Mouse (Mus musculus) megakaryocyte progenitor cell, adult 5-6 weeks (primary cell): ENCODE data around the gene Bicral. TPM values are rescaled to one million over a fixed set of nuclear protein-coding genes. Genes with fewer than 3 reads are reported as not detected.
"Not testable (repeated sequence)": the region's sequence is repeated elsewhere in the genome, so short reads cannot be mapped to it uniquely, and the experiment has no call there.

Experiments used
- ATAC-seq: replicated peaks from 2 replicates; pipeline ENCODE4 v1.8.0; 2016; ENCODE audit warnings: mild to moderate bottlenecking, moderate TSS enrichment, inconsistent platforms; ENCODE audit not compliant: poor library complexity
- total RNA-seq, 2 experiments: library from RNA; stranded (forward) in 1 of 2; stranded (reverse) in 1 of 2; fragments of 157-497, 149-512 nt in 1 of 2; fragments of 200-1000 nt in 1 of 2; gene quantifications; 2 replicates each; pipeline versions ENCODE4 v1.2.3 to v1.2.4; 2015 to 2017

Bicral gene
- total RNA-seq, 2 experiments from 2014 or later: 20.3 to 26.1 TPM

GRCm38 (mm10) chr17:46808376-46808775 lies 49.9 kb downstream of the Bicral start:
- no peak for ATAC-seq

GRCm38 (mm10) chr17:46801761-46802160 lies 56.5 kb downstream of the Bicral start:
- ATAC-seq: no peak

- ATAC-seq: peak; percentile 79
Observed at GRCm38 (mm10) chr17:46799680-46800079, 58.6 kb downstream of the Bicral start.

- no peak for ATAC-seq
Observed at GRCm38 (mm10) chr17:46797386-46797785, 60.9 kb downstream of the Bicral start.

GRCm38 (mm10) chr17:46796743-46797142 lies 61.5 kb downstream of the Bicral start:
- ATAC-seq: no peak

GRCm38 (mm10) chr17:46792963-46793362 lies 65.3 kb downstream of the Bicral start:
- no peak for ATAC-seq

GRCm38 (mm10) chr17:46787974-46788373 lies 70.3 kb downstream of the Bicral start:
- ATAC-seq: not testable (repeated sequence)

- peak; percentile 19 for ATAC-seq
Observed at GRCm38 (mm10) chr17:46786952-46787351, 71.3 kb downstream of the Bicral start.

- peak; percentile 4; the same call in 1 of the 2 replicates for ATAC-seq
Observed at GRCm38 (mm10) chr17:46783222-46783565, 75.1 kb downstream of the Bicral start.

- ATAC-seq: peak; percentile 91
Observed at GRCm38 (mm10) chr17:46782341-46783221, 75.7 kb downstream of the Bicral start, which contains the start of gene Rpl7l1. Gene Rpl7l1, minus strand, starts transcription at chr17:46782672.

- ATAC-seq: no peak
Observed at GRCm38 (mm10) chr17:46781876-46782275, 76.4 kb downstream of the Bicral start.

- ATAC-seq: no peak
Observed at GRCm38 (mm10) chr17:46776087-46776486, 82.2 kb downstream of the Bicral start.

GRCm38 (mm10) chr17:46775070-46775469 lies 83.2 kb downstream of the Bicral start:
- ATAC-seq: no peak

GRCm38 (mm10) chr17:46774131-46774472 lies 84.2 kb downstream of the Bicral start:
- no peak for ATAC-seq

- ATAC-seq: peak; percentile 14; the same call in 1 of the 2 replicates
Observed at GRCm38 (mm10) chr17:46773278-46774130, 84.8 kb downstream of the Bicral start.

- peak; percentile 78 for ATAC-seq
Observed at GRCm38 (mm10) chr17:46772404-46773277, 85.6 kb downstream of the Bicral start, which contains the start of gene 2310039H08Rik. Gene 2310039H08Rik, plus strand, starts transcription at chr17:46772635.

GRCm38 (mm10) chr17:46772038-46772403 lies 86.3 kb downstream of the Bicral start:
- no peak for ATAC-seq

GRCm38 (mm10) chr17:46771616-46772015 lies 86.7 kb downstream of the Bicral start:
- ATAC-seq: no peak

- 0 out of 2 replicates have a peak, but pooled peaks have one; percentile 27 for ATAC-seq
Observed at GRCm38 (mm10) chr17:46771025-46771424, 87.3 kb downstream of the Bicral start.

- ATAC-seq: no peak
Observed at GRCm38 (mm10) chr17:46770546-46770945, 87.7 kb downstream of the Bicral start.

- ATAC-seq: no peak; the same call in 1 of the 2 replicates
Observed at GRCm38 (mm10) chr17:46767868-46768267, 90.4 kb downstream of the Bicral start.
